Mouse (Mus musculus): ENCODE measurements around the gene Gm12355. TPM values are rescaled to one million over a fixed set of nuclear protein-coding genes. Genes with fewer than 3 reads are reported as not detected.
"Not testable (repeated sequence)": the region's sequence is repeated elsewhere in the genome, so short reads cannot be mapped to it uniquely, and the experiment has no call there.

The Gm12355 gene
- polyA plus RNA-seq, 1 experiment from 2014 or later = 0.70 TPM

DNA sequence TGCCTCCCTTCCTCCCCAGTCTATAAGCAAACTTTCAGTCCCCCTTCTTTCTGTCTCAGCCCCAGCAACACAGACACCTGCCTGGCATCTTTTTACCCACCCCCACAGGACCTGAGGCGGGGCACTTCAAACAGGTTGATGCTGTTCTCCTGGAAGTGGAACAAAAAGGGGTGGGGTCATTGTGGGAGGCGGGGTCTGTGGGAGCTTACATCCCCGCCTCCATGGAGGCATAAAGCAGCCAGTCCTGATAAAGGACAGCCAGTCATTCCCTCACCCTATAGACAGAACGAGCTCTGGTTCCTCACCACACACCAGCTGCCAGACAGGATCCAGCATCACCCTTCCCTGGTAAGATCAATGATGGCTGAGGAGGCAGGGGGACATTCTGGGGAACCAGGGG lies 38.6 kb upstream of the Gm12355 start, which contains the start of gene Gsdma:
Gene Gsdma, plus strand, starts transcription at position 261 of the 400 bp plus-strand sequence.
- no peak for DNase-seq (ENCODE audit: low spot score)
- no peak within 1 kb of the TSS for H3K4me2 ChIP-seq (replicated peaks; ENCODE audit: low read depth, low read length)
- no peak within 1 kb of the TSS for H3K9ac ChIP-seq (replicated peaks; ENCODE audit: low read depth)
- no peaks in the 10 kb centered on the region for H3K36me3 ChIP-seq (ENCODE audit: insufficient read depth, low read length)
- no peak for ATAC-seq
- no peak for TF ChIP-seq EP300 (IDR thresholded peaks at IDR 0.05)
- no peak for TF ChIP-seq CTCF (IDR thresholded peaks at IDR 0.05)
- WGBS = 17% methylated on average over 4 of the region's 4 CpGs
- no peaks in the 10 kb centered on the region for H3K4me1 ChIP-seq (ENCODE audit: insufficient read depth, low read depth, low read length)
- no peaks in the 10 kb centered on the region for H3K27me3 ChIP-seq (replicated peaks; ENCODE audit: insufficient read depth, low read length)
- H3K27ac ChIP-seq (ENCODE audit: low read length) = no peak within 1 kb of the TSS
- H3K4me3 ChIP-seq (ENCODE audit: low read depth, low read length) = no peak within 1 kb of the TSS
- no peaks in the 10 kb centered on the region for H3K9me3 ChIP-seq (ENCODE audit: low read length)

DNA sequence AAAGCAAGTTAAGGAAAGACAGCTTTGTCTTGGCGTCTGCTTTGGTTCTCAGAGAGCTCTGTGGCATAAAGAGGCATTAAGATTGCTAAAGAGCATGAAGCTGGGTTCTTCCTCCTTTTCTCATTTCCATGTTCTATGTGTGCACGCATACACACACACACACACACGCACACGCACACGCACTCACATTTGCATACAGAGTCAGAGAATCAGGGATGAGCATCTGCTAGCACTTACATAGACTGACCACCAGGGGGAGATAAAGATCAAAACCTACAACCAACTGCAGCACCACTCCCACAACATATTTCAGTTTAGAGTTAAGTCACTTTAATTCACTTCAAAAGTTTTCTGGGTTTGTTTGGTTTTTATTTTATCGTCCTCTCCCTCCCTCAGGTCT lies 35.1 kb upstream of the Gm12355 start:
- WGBS = 7% methylated on average over 6 of the region's 6 CpGs
- no peaks in the 10 kb centered on the region for H3K27me3 ChIP-seq (replicated peaks; ENCODE audit: insufficient read depth, low read length)
- no peak for TF ChIP-seq EP300 (IDR thresholded peaks at IDR 0.05)
- TF ChIP-seq CTCF (IDR thresholded peaks at IDR 0.05) = peak; percentile 87
- peak; percentile 86 for DNase-seq (ENCODE audit: low spot score)
- H3K4me3 ChIP-seq (ENCODE audit: low read depth, low read length) = no peak overlapping the region
- no peaks in the 10 kb centered on the region for H3K4me1 ChIP-seq (ENCODE audit: insufficient read depth, low read depth, low read length)
- H3K9ac ChIP-seq (replicated peaks; ENCODE audit: low read depth) = no peak overlapping the region
- peak; percentile 67 for ATAC-seq
- no peak overlapping the region for H3K27ac ChIP-seq (ENCODE audit: low read length)
- H3K36me3 ChIP-seq (ENCODE audit: insufficient read depth, low read length) = no peaks in the 10 kb centered on the region
- H3K9me3 ChIP-seq (ENCODE audit: low read length) = no peaks in the 10 kb centered on the region
- H3K4me2 ChIP-seq (replicated peaks; ENCODE audit: low read depth, low read length) = no peak overlapping the region

DNA sequence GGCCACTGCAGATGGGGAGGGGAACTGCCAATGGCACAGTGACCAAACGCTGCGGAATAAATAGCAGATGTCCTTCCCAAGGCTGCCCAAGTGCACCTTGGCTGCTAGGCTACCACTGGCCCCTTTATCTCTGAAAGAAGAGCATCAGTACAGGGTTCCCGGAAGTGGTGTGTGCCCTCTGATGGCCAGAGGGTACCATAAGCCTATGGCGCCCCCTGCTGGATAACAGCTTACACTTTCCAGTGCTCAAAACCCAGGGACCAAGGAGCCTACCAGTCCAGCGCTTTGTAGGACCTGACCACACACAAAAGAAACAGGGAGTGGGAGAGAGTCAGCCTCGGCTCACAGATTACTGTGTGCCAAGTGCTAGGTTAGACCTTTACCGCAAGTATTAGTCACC lies 29.6 kb upstream of the Gm12355 start:
- ATAC-seq = not testable (repeated sequence)

DNA sequence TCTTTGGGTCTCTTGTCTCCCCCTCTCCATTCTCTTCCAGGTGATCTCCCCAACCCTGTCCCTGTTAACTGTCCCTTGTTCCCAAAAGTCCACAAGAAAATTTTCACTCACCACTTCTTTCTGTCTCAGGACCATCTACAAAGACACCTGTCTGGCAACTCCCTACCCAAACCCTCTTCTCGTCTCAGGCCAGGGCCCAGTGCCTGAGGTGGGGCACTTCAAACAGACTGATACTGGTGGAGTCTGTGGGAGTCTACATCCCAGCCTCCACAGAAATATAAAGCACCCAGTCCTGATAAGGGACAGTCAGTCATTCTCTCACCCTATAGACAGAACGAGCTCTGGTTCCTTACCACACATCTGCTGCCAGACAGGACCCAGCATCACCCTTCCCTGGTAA lies 21.0 kb upstream of the Gm12355 start, which contains the start of gene Gsdma2:
Gene Gsdma2, plus strand, starts transcription at position 301 of the 400 bp plus-strand sequence.
- Histone ChIP-seq H3K36me3 (ENCODE audit: insufficient read depth, low read length) (no peaks in the 10 kb centered on the region), H3K4me3 (ENCODE audit: low read depth, low read length) (no peak within 1 kb of the TSS), H3K27ac (ENCODE audit: low read length) (no peak within 1 kb of the TSS), H3K9me3 (ENCODE audit: low read length) (no peaks in the 10 kb centered on the region), H3K27me3 (replicated peaks; ENCODE audit: insufficient read depth, low read length) (no peaks in the 10 kb centered on the region), H3K9ac (replicated peaks; ENCODE audit: low read depth) (no peak within 1 kb of the TSS), H3K4me2 (replicated peaks; ENCODE audit: low read depth, low read length) (no peak within 1 kb of the TSS), H3K4me1 (ENCODE audit: insufficient read depth, low read depth, low read length) (no peaks in the 10 kb centered on the region)
- WGBS = 41% methylated on average over 2 of the region's 2 CpGs
- ATAC-seq = no peak
- no peak for DNase-seq (ENCODE audit: low spot score)
- no peak for TF ChIP-seq CTCF (IDR thresholded peaks at IDR 0.05)
- TF ChIP-seq EP300 (IDR thresholded peaks at IDR 0.05) = no peak

More for the DNA sequence above, 29.6 kb upstream of the Gm12355 start:
- not testable (repeated sequence) for H3K9me3 ChIP-seq (ENCODE audit: low read length); H3K4me3 ChIP-seq (ENCODE audit: low read depth, low read length); H3K27ac ChIP-seq (ENCODE audit: low read length); H3K36me3 ChIP-seq (ENCODE audit: insufficient read depth, low read length); H3K4me1 ChIP-seq (ENCODE audit: insufficient read depth, low read depth, low read length); H3K4me2 ChIP-seq (replicated peaks; ENCODE audit: low read depth, low read length); H3K9ac ChIP-seq (replicated peaks; ENCODE audit: low read depth); H3K27me3 ChIP-seq (replicated peaks; ENCODE audit: insufficient read depth, low read length)
- peak; percentile 78 for TF ChIP-seq CTCF (IDR thresholded peaks at IDR 0.05)
- DNase-seq (ENCODE audit: low spot score) = peak; percentile 79
- 16% methylated on average over 7 of the region's 7 CpGs for WGBS

DNA sequence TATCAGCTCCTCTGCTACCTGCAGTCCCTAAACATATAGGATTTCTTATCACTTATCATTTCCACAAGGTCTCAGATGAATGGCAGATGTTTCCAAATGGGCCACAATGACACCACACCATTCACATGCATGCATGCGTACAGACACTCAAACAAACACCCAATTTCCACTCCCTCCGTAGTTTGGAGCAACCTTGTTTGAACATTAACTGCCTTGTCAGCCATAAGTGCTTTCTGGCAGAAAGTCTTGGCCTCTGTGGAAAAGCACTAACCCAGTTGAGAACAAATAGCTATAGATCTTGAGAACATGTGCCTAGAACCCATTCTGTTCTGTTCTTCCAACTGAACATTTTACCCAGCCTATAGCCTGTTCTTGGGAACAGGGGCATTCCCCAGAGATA lies 20.5 kb upstream of the Gm12355 start:
- Histone ChIP-seq H3K4me1 (ENCODE audit: insufficient read depth, low read depth, low read length) (no peaks in the 10 kb centered on the region), H3K27ac (ENCODE audit: low read length) (no peak overlapping the region), H3K4me2 (replicated peaks; ENCODE audit: low read depth, low read length) (no peak overlapping the region), H3K36me3 (ENCODE audit: insufficient read depth, low read length) (no peaks in the 10 kb centered on the region), H3K9ac (replicated peaks; ENCODE audit: low read depth) (no peak overlapping the region), H3K27me3 (replicated peaks; ENCODE audit: insufficient read depth, low read length) (no peaks in the 10 kb centered on the region), H3K4me3 (ENCODE audit: low read depth, low read length) (no peak overlapping the region), H3K9me3 (ENCODE audit: low read length) (no peaks in the 10 kb centered on the region)
- WGBS = 55% methylated on average over 2 of the region's 2 CpGs
- no peak for TF ChIP-seq EP300 (IDR thresholded peaks at IDR 0.05)
- TF ChIP-seq CTCF (IDR thresholded peaks at IDR 0.05) = no peak
- DNase-seq (ENCODE audit: low spot score) = no peak
- no peak for ATAC-seq

DNA sequence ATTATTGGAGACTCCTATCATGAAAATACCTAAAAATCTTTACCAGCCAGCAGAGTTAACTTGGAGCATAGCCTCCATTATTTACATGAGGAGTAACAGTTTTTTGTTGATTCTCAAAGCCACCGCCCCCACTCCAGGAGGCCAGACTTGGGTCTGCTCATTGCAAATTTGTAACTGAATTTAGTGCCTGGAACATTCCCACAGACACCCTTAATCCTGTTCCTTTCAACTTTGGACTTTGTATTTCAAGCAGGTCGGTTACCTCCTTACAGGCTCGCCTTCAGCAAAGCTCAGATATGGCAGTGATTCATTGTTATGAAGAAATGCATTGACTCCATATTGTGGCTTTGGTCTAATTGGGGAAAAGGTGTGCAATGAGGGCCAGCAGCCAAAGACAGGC lies 19.3 kb upstream of the Gm12355 start:
- Histone ChIP-seq H3K9ac (replicated peaks; ENCODE audit: low read depth) (no peak overlapping the region), H3K4me3 (ENCODE audit: low read depth, low read length) (no peak overlapping the region), H3K27ac (ENCODE audit: low read length) (no peak overlapping the region), H3K27me3 (replicated peaks; ENCODE audit: insufficient read depth, low read length) (no peaks in the 10 kb centered on the region), H3K9me3 (ENCODE audit: low read length) (no peaks in the 10 kb centered on the region), H3K36me3 (ENCODE audit: insufficient read depth, low read length) (no peaks in the 10 kb centered on the region), H3K4me2 (replicated peaks; ENCODE audit: low read depth, low read length) (no peak overlapping the region), H3K4me1 (ENCODE audit: insufficient read depth, low read depth, low read length) (no peaks in the 10 kb centered on the region)
- TF ChIP-seq CTCF (IDR thresholded peaks at IDR 0.05) = no peak
- WGBS = 78% methylated on average over 3 of the region's 3 CpGs
- ATAC-seq (no peak), DNase-seq (ENCODE audit: low spot score) (no peak)

DNA sequence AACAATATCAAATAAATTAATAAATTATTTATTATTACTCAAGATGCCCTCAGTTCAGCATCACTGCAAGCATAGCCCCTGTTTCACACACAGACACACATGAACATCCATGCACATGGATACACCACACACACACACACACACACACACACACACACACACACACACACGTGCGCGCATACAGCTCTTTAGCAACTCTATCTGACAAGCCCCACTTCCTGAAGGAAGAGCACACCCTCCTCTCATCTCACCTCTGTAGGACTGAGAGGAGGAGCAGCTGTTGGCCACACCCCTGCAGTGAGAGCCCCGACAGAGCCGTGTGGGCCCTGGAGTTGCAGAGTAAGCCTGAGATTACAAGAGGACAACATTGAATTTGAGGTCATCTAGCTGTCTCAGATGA lies 14.6 kb upstream of the Gm12355 start:
- ATAC-seq (no peak), DNase-seq (ENCODE audit: low spot score) (no peak)
- no peak overlapping the region for H3K27ac ChIP-seq (ENCODE audit: low read length)
- H3K9me3 ChIP-seq (ENCODE audit: low read length) = no peaks in the 10 kb centered on the region
- H3K9ac ChIP-seq (replicated peaks; ENCODE audit: low read depth) = no peak overlapping the region
- no peaks in the 10 kb centered on the region for H3K36me3 ChIP-seq (ENCODE audit: insufficient read depth, low read length)
- H3K4me1 ChIP-seq (ENCODE audit: insufficient read depth, low read depth, low read length) = no peaks in the 10 kb centered on the region
- no peak overlapping the region for H3K4me3 ChIP-seq (ENCODE audit: low read depth, low read length)
- TF ChIP-seq CTCF (IDR thresholded peaks at IDR 0.05) (no peak), EP300 (IDR thresholded peaks at IDR 0.05) (no peak)
- H3K27me3 ChIP-seq (replicated peaks; ENCODE audit: insufficient read depth, low read length) = no peaks in the 10 kb centered on the region
- no peak overlapping the region for H3K4me2 ChIP-seq (replicated peaks; ENCODE audit: low read depth, low read length)
- 44% methylated on average over 5 of the region's 5 CpGs for WGBS
